Mouse (Mus musculus) limb, embryonic 15.5 days (tissue): ENCODE data around the gene Hsd3b7. TPM values are rescaled to one million over a fixed set of nuclear protein-coding genes. Genes with fewer than 3 reads are reported as not detected.

ENCODE experiments used
- ATAC-seq: fragments of 200-750 bp; cut with Nextera tagmentation; 2 replicates; pipeline ENCODE4 v1.8.0; 2017; ENCODE audit warnings: low read depth, moderate TSS enrichment; ENCODE audit not compliant: insufficient number of reproducible peaks, low FRiP score, low TSS enrichment
- H3K27ac ChIP-seq: fragments of 300-500 bp; sonication (generic); 2 replicates; pipeline ENCODE4 v1.5.1; 2015; ENCODE audit warnings: moderate library complexity, mild to moderate bottlenecking, inconsistent platforms
- H3K27me3 ChIP-seq: fragments of 300-500 bp; sonication (generic); 2 replicates; pipeline ENCODE4 v1.6.1; 2015; ENCODE audit warnings: inconsistent platforms
- H3K36me3 ChIP-seq: fragments of 300-500 bp; sonication (generic); 2 replicates; pipeline ENCODE4 v1.6.1; 2015; ENCODE audit warnings: inconsistent platforms
- H3K4me1 ChIP-seq: fragments of 300-500 bp; sonication (generic); 2 replicates; pipeline ENCODE4 v1.6.1; 2015; ENCODE audit warnings: inconsistent platforms
- H3K4me2 ChIP-seq: fragments of 300-500 bp; sonication (generic); 2 replicates; pipeline ENCODE4 v1.6.1; 2015; ENCODE audit warnings: mild to moderate bottlenecking, inconsistent platforms
- H3K4me3 ChIP-seq: fragments of 300-500 bp; sonication (generic); 2 replicates; pipeline ENCODE4 v1.5.1; 2015; ENCODE audit warnings: mild to moderate bottlenecking, inconsistent platforms
- H3K9ac ChIP-seq: fragments of 300-500 bp; sonication (generic); 2 replicates; pipeline ENCODE4 v1.6.1; 2015; ENCODE audit warnings: inconsistent platforms
- H3K9me3 ChIP-seq: fragments of 300-500 bp; sonication (generic); 2 replicates; pipeline ENCODE4 v1.6.1; 2016; ENCODE audit warnings: inconsistent platforms
- WGBS: fragments of 180-500 bp; shearing (Covaris S2); methylation state at CpG from one replicate; pipeline ENCODE4 v1.1.7; 2015; 5-methylcytosine and 5-hydroxymethylcytosine counted together
- polyA plus RNA-seq: library from polyadenylated mRNA; unstranded; fragments of >200 nt; fragmentation: Nextera tagmentation; extraction: Ambion mirVana; gene quantifications from 2 replicates; pipeline ENCODE4 v1.2.1, GENCODE M21; 2015

Gene Hsd3b7
- polyA plus RNA-seq, 1 experiment from 2014 or later, result 18.7 TPM

GRCm38 (mm10) chr7:127777474-127778266, 22.7 kb upstream of the Hsd3b7 start:
- Histone ChIP-seq H3K9me3 (no peaks in the 10 kb centered on the region), H3K9ac (peak overlapping the region; percentile 85), H3K4me1 (peaks cover 19% of the 10 kb centered on the region), H3K36me3 (peaks cover 38% of the 10 kb centered on the region), H3K4me2 (peak overlapping the region; percentile 76), H3K27me3 (no peaks in the 10 kb centered on the region), H3K27ac (peak overlapping the region; percentile 99), H3K4me3 (peak overlapping the region; percentile 86)
- WGBS, result 2% methylated on average over 65 of the region's 66 CpGs
- ATAC-seq, result 0 out of 2 replicates have a peak, but pooled peaks have one; percentile 28

- Histone ChIP-seq H3K9ac (peak overlapping the region; percentile 85), H3K4me3 (peak overlapping the region; percentile 86), H3K4me2 (peak overlapping the region; percentile 76), H3K27ac (peak overlapping the region; percentile 99; the same call in 1 of the 2 replicates), H3K27me3 (no peaks in the 10 kb centered on the region), H3K36me3 (peaks cover 41% of the 10 kb centered on the region), H3K9me3 (no peaks in the 10 kb centered on the region), H3K4me1 (peaks cover 19% of the 10 kb centered on the region)
- no peak for ATAC-seq
- 76% methylated on average over 4 of the region's 4 CpGs for WGBS
Measured at GRCm38 (mm10) chr7:127778350-127778749, 22.1 kb upstream of the Hsd3b7 start.

- no peaks in the 10 kb centered on the region for H3K4me1 ChIP-seq
- no peak within 1 kb of the TSS for H3K4me2 ChIP-seq
- no peak within 1 kb of the TSS for H3K9ac ChIP-seq
- no peak within 1 kb of the TSS for H3K27ac ChIP-seq
- no peaks in the 10 kb centered on the region for H3K9me3 ChIP-seq
- peaks cover 95% of the 10 kb centered on the region for H3K36me3 ChIP-seq
- no peaks in the 10 kb centered on the region for H3K27me3 ChIP-seq
- 92% methylated on average over 7 of the region's 7 CpGs for whole genome bisulfite sequencing
- no peak for ATAC-seq
- H3K4me3 ChIP-seq, result no peak within 1 kb of the TSS
Measured at GRCm38 (mm10) chr7:127785308-127785707, 15.1 kb upstream of the Hsd3b7 start, which contains the start of gene Gm49388. Gm49388 (plus strand) TSS chr7:127785608.

- WGBS, result 91% methylated on average over 23 of the region's 23 CpGs
- H3K4me1 ChIP-seq, result peaks cover 19% of the 10 kb centered on the region
- no peak for ATAC-seq
- H3K27ac ChIP-seq, result no peak overlapping the region
- peaks cover 89% of the 10 kb centered on the region for H3K36me3 ChIP-seq
- H3K4me3 ChIP-seq, result no peak overlapping the region
- no peak overlapping the region for H3K9ac ChIP-seq
- no peaks in the 10 kb centered on the region for H3K27me3 ChIP-seq
- H3K4me2 ChIP-seq, result no peak overlapping the region
- H3K9me3 ChIP-seq, result no peaks in the 10 kb centered on the region
Measured at GRCm38 (mm10) chr7:127797076-127797845, 3.1 kb upstream of the Hsd3b7 start.

GRCm38 (mm10) chr7:127798591-127798990, 1.8 kb upstream of the Hsd3b7 start:
- Histone ChIP-seq H3K9me3 (no peaks in the 10 kb centered on the region), H3K4me1 (peaks cover 19% of the 10 kb centered on the region), H3K27me3 (no peaks in the 10 kb centered on the region), H3K4me2 (no peak overlapping the region), H3K36me3 (peaks cover 86% of the 10 kb centered on the region), H3K9ac (no peak overlapping the region), H3K27ac (no peak overlapping the region), H3K4me3 (no peak overlapping the region)
- 89% methylated on average over 4 of the region's 4 CpGs for WGBS
- no peak for ATAC-seq

- no peak for ATAC-seq
- 0 out of 2 replicates have a peak overlapping the region, but pooled peaks have one; percentile 67 for H3K27ac ChIP-seq
- 88% methylated on average over 13 of the region's 13 CpGs for WGBS
- H3K9ac ChIP-seq, result no peak overlapping the region
- no peaks in the 10 kb centered on the region for H3K9me3 ChIP-seq
- no peaks in the 10 kb centered on the region for H3K27me3 ChIP-seq
- H3K4me3 ChIP-seq, result no peak overlapping the region
- H3K4me2 ChIP-seq, result no peak overlapping the region
- H3K4me1 ChIP-seq, result peaks cover 19% of the 10 kb centered on the region
- peaks cover 83% of the 10 kb centered on the region for H3K36me3 ChIP-seq
Measured at GRCm38 (mm10) chr7:127799211-127799610, 1.2 kb upstream of the Hsd3b7 start.

GRCm38 (mm10) chr7:127799738-127800137, 666 bp upstream of the Hsd3b7 start:
- H3K4me1 ChIP-seq, result peaks cover 19% of the 10 kb centered on the region
- peaks cover 82% of the 10 kb centered on the region for H3K36me3 ChIP-seq
- no peaks in the 10 kb centered on the region for H3K9me3 ChIP-seq
- H3K27me3 ChIP-seq, result no peaks in the 10 kb centered on the region
- H3K27ac ChIP-seq, result peak overlapping the region; percentile 67
- no peak overlapping the region for H3K4me3 ChIP-seq
- no peak overlapping the region for H3K9ac ChIP-seq
- H3K4me2 ChIP-seq, result no peak overlapping the region
- no peak for ATAC-seq
- WGBS, result 88% methylated on average over 1 of the region's 1 CpGs

- 90% methylated on average over 8 of the region's 8 CpGs for WGBS
- H3K36me3 ChIP-seq, result peaks cover 73% of the 10 kb centered on the region
- no peaks in the 10 kb centered on the region for H3K27me3 ChIP-seq
- no peak for ATAC-seq
- H3K4me1 ChIP-seq, result peaks cover 19% of the 10 kb centered on the region
- no peaks in the 10 kb centered on the region for H3K9me3 ChIP-seq
- H3K4me2 ChIP-seq, result peak overlapping the region; percentile 44
- H3K9ac ChIP-seq, result no peak overlapping the region
- peak overlapping the region; percentile 67; the same call in 1 of the 2 replicates for H3K27ac ChIP-seq
- H3K4me3 ChIP-seq, result peak overlapping the region; percentile 33
Measured at GRCm38 (mm10) chr7:127801010-127801621, 712 bp downstream of the Hsd3b7 start.

- no peak overlapping the region for H3K9ac ChIP-seq
- H3K4me3 ChIP-seq, result no peak overlapping the region
- H3K4me2 ChIP-seq, result no peak overlapping the region
- peaks cover 64% of the 10 kb centered on the region for H3K36me3 ChIP-seq
- H3K9me3 ChIP-seq, result no peaks in the 10 kb centered on the region
- H3K4me1 ChIP-seq, result peaks cover 19% of the 10 kb centered on the region
- no peak overlapping the region for H3K27ac ChIP-seq
- WGBS, result 91% methylated on average over 17 of the region's 17 CpGs
- ATAC-seq, result no peak
- no peaks in the 10 kb centered on the region for H3K27me3 ChIP-seq
Measured at GRCm38 (mm10) chr7:127802313-127802712, 1.9 kb downstream of the Hsd3b7 start.

- WGBS, result 77% methylated on average over 5 of the region's 5 CpGs
- ATAC-seq, result no peak
- Histone ChIP-seq H3K9me3 (no peaks in the 10 kb centered on the region), H3K4me3 (no peak overlapping the region), H3K27ac (no peak overlapping the region), H3K27me3 (no peaks in the 10 kb centered on the region), H3K9ac (no peak overlapping the region), H3K4me2 (no peak overlapping the region), H3K36me3 (peaks cover 56% of the 10 kb centered on the region), H3K4me1 (no peaks in the 10 kb centered on the region)
Measured at GRCm38 (mm10) chr7:127808821-127809220, 8.4 kb downstream of the Hsd3b7 start.

GRCm38 (mm10) chr7:127809846-127810245, 9.4 kb downstream of the Hsd3b7 start:
- no peak overlapping the region for H3K4me2 ChIP-seq
- no peak overlapping the region for H3K4me3 ChIP-seq
- no peak overlapping the region for H3K27ac ChIP-seq
- H3K36me3 ChIP-seq, result peaks cover 59% of the 10 kb centered on the region
- H3K4me1 ChIP-seq, result peaks cover 3% of the 10 kb centered on the region
- no peaks in the 10 kb centered on the region for H3K9me3 ChIP-seq
- 92% methylated on average over 1 of the region's 1 CpGs for WGBS
- ATAC-seq, result no peak
- H3K27me3 ChIP-seq, result no peaks in the 10 kb centered on the region
- no peak overlapping the region for H3K9ac ChIP-seq
